Mouse (Mus musculus): ENCODE measurements around the gene Rpp40. TPM values are rescaled to one million over a fixed set of nuclear protein-coding genes. Genes with fewer than 3 reads are reported as not detected.

The Rpp40 gene
- total RNA-seq (2021): 10 to 100 TPM; 13.9 to 20.8 TPM
- long read RNA-seq, experiment 1, full-length matches to known transcripts: 18 of 19 reads
- long read RNA-seq, experiment 1, partial matches to known transcripts: 0 of 19 reads
- long read RNA-seq, experiment 1, other reads (novel, unspliced or antisense): 1 of 19 reads
- long read RNA-seq, experiment 2, full-length matches to known transcripts: 5 of 5 reads
- long read RNA-seq, experiment 2, partial matches to known transcripts: 0 of 5 reads
- long read RNA-seq, experiment 2, other reads (novel, unspliced or antisense): 0 of 5 reads

- DNase-seq: peak; percentile 91 to 92
Measured at GRCm38 (mm10) chr13:35905879-35906481, at the start of gene Rpp40. Rpp40 (minus strand) TSS chr13:35906359.

GRCm38 (mm10) chr13:35949814-35950455 lies 43.8 kb upstream of the Rpp40 start:
- DNase-seq: no peak

GRCm38 (mm10) chr13:35947354-35948000 lies 41.3 kb upstream of the Rpp40 start:
- peak; percentile 77 to 79 for DNase-seq

GRCm38 (mm10) chr13:35946659-35947353 lies 40.6 kb upstream of the Rpp40 start:
- DNase-seq: no peak

- no peak for DNase-seq
Measured at GRCm38 (mm10) chr13:35940934-35941333, 34.8 kb upstream of the Rpp40 start.

GRCm38 (mm10) chr13:35939871-35940665 lies 33.9 kb upstream of the Rpp40 start:
- DNase-seq: no peak

- DNase-seq: no peak
Measured at GRCm38 (mm10) chr13:35937991-35938390, 31.8 kb upstream of the Rpp40 start.

GRCm38 (mm10) chr13:35911476-35911875 lies 5.3 kb upstream of the Rpp40 start:
- no peak for DNase-seq

GRCm38 (mm10) chr13:35905378-35905777 lies 781 bp downstream of the Rpp40 start:
- DNase-seq: peak; percentile 5 to 15

GRCm38 (mm10) chr13:35892866-35893265 lies 13.3 kb downstream of the Rpp40 start:
- no peak for DNase-seq

GRCm38 (mm10) chr13:35886121-35886725 lies 19.9 kb downstream of the Rpp40 start:
- peak; percentile 69 to 74 for DNase-seq

- no peak for DNase-seq
Measured at GRCm38 (mm10) chr13:35880555-35881046, 25.6 kb downstream of the Rpp40 start.

- DNase-seq: no peak
Measured at GRCm38 (mm10) chr13:35879519-35879918, 26.6 kb downstream of the Rpp40 start.

- DNase-seq: no peak
Measured at GRCm38 (mm10) chr13:35879068-35879467, 27.1 kb downstream of the Rpp40 start.

- no peak for DNase-seq
Measured at GRCm38 (mm10) chr13:35878282-35878681, 27.9 kb downstream of the Rpp40 start.

GRCm38 (mm10) chr13:35875396-35875795 lies 30.8 kb downstream of the Rpp40 start:
- DNase-seq: no peak

- DNase-seq: no peak
Measured at GRCm38 (mm10) chr13:35871107-35871506, 35.1 kb downstream of the Rpp40 start.

- no peak for DNase-seq
Measured at GRCm38 (mm10) chr13:35870659-35871058, 35.5 kb downstream of the Rpp40 start.

- DNase-seq: peak; percentile 14 to 28
Measured at GRCm38 (mm10) chr13:35860916-35861315, 45.2 kb downstream of the Rpp40 start.

GRCm38 (mm10) chr13:35857486-35857885 lies 48.7 kb downstream of the Rpp40 start:
- DNase-seq: no peak
